8 mouse cellular contexts compared by ENCODE assay signal in genomic region chr8:87662811-87663341, GRCm38 (mm10).
DNase-seq lines count a peak whose midpoint lies in the region; ATAC-seq and TF ChIP-seq lines count a peak whose summit lies in the region.

No protein-coding gene starts in this region.

- peak overlapping the region; percentile 29 for H3K4me3 ChIP-seq in liver, embryonic 11.5 days (ENCODE audit: low read depth, low read length)
- H3K4me3 ChIP-seq in hindbrain, embryonic 14.5 days (replicated peaks; ENCODE audit: low read length) = peak overlapping the region; percentile 13
- H3K4me3 ChIP-seq in midbrain, embryonic 13.5 days (replicated peaks) = peak overlapping the region; percentile 24

- H3K9me3 ChIP-seq in liver, embryonic 11.5 days (ENCODE audit: control insufficient read depth, low read length) = no peaks in the 10 kb centered on the region
- no peaks in the 10 kb centered on the region for H3K9me3 ChIP-seq in hindbrain, embryonic 14.5 days (ENCODE audit: control insufficient read depth, low read length)
- H3K9me3 ChIP-seq in midbrain, embryonic 13.5 days = no peaks in the 10 kb centered on the region

- no peak for TF ChIP-seq CTCF in brain, embryonic 14.5 days (IDR thresholded peaks at IDR 0.05; ENCODE audit: borderline replicate concordance, extremely low read depth, insufficient read depth, insufficient read length)

- H3K4me2 ChIP-seq in liver, embryonic 11.5 days = peak overlapping the region; percentile 60
- peak overlapping the region; percentile 49 for H3K4me2 ChIP-seq in hindbrain, embryonic 14.5 days (replicated peaks)
- peak overlapping the region; percentile 53 for H3K4me2 ChIP-seq in midbrain, embryonic 13.5 days (replicated peaks)

- H3K27ac ChIP-seq in liver, embryonic 11.5 days (ENCODE audit: low read depth, low read length) = no peak overlapping the region
- H3K27ac ChIP-seq in hindbrain, embryonic 14.5 days = peak overlapping the region; percentile 82
- peak overlapping the region; percentile 89 for H3K27ac ChIP-seq in midbrain, embryonic 13.5 days

- no peaks in the 10 kb centered on the region for H3K36me3 ChIP-seq in liver, embryonic 11.5 days (ENCODE audit: control insufficient read depth, insufficient read depth, low read length)
- H3K36me3 ChIP-seq in hindbrain, embryonic 14.5 days (replicated peaks; ENCODE audit: control insufficient read depth, insufficient read depth) = no peaks in the 10 kb centered on the region
- no peaks in the 10 kb centered on the region for H3K36me3 ChIP-seq in midbrain, embryonic 13.5 days

- WGBS in liver, embryonic 11.5 days = 3% methylated on average over 25 of the region's 25 CpGs
- 3% methylated on average over 25 of the region's 25 CpGs for WGBS in hindbrain, embryonic 14.5 days
- 3% methylated on average over 25 of the region's 25 CpGs for WGBS in midbrain, embryonic 13.5 days

- peaks cover 49% of the 10 kb centered on the region for H3K27me3 ChIP-seq in liver, embryonic 11.5 days (replicated peaks; ENCODE audit: control insufficient read depth, insufficient read depth, low read length)
- no peaks in the 10 kb centered on the region for H3K27me3 ChIP-seq in hindbrain, embryonic 14.5 days (ENCODE audit: control insufficient read depth, insufficient read depth, low read length)
- peaks cover 11% of the 10 kb centered on the region; the same call in 1 of the 2 replicates for H3K27me3 ChIP-seq in midbrain, embryonic 13.5 days

- DNase-seq in liver, embryonic 11.5 days (ENCODE audit: low spot score) = peak; percentile 48
- DNase-seq in liver = no peak
- peak; percentile 84 for DNase-seq in brain, embryonic 14.5 days (ENCODE audit: low read depth)
- peak; percentile 39 for DNase-seq in gastrocnemius, adult 18-20 months (ENCODE audit: low spot score)
- DNase-seq in hindbrain, embryonic 14.5 days (ENCODE audit: low spot score) = no peak
- DNase-seq in urinary bladder, postnatal 36 days (ENCODE audit: low spot score in 2 of 2) = peak; percentile 20 to 25
- DNase-seq in left cerebral cortex, adult 11 months (ENCODE audit: low spot score) = no peak

- H3K9ac ChIP-seq in liver, embryonic 11.5 days (ENCODE audit: low read depth, low read length) = no peak overlapping the region
- peak overlapping the region; percentile 52 for H3K9ac ChIP-seq in hindbrain, embryonic 14.5 days
- H3K9ac ChIP-seq in midbrain, embryonic 13.5 days (replicated peaks) = peak overlapping the region; percentile 60

- 0 out of 2 replicates have a peak, but pooled peaks have one; percentile 22 for ATAC-seq in liver, embryonic 11.5 days (replicated peaks; ENCODE audit: low FRiP score)
- ATAC-seq in hindbrain, embryonic 14.5 days (ENCODE audit: low FRiP score) = peak; percentile 32
- peak; percentile 49 for ATAC-seq in midbrain, embryonic 13.5 days

- TF ChIP-seq POLR2A in brain, embryonic 14.5 days (IDR thresholded peaks at IDR 0.05; ENCODE audit: borderline replicate concordance, extremely low read depth, insufficient read depth, insufficient read length, poor library complexity, severe bottlenecking) = no peak

- peaks cover 10% of the 10 kb centered on the region for H3K4me1 ChIP-seq in liver, embryonic 11.5 days (replicated peaks; ENCODE audit: control insufficient read depth, insufficient read depth, low read length)
- H3K4me1 ChIP-seq in hindbrain, embryonic 14.5 days (replicated peaks; ENCODE audit: control insufficient read depth, insufficient read depth, low read length) = peaks cover 60% of the 10 kb centered on the region
- H3K4me1 ChIP-seq in midbrain, embryonic 13.5 days (replicated peaks) = peaks cover 61% of the 10 kb centered on the region

Comparison
In these comparisons a context has a peak if more than half of its experiments do, and no peak if none do; other contexts are left out.
1. DNase-seq: peak in liver, embryonic 11.5 days (single experiment), brain, embryonic 14.5 days (single experiment), gastrocnemius, adult 18-20 months (single experiment) and urinary bladder, postnatal 36 days (2 of 2); none in liver (single experiment), hindbrain, embryonic 14.5 days (single experiment) and left cerebral cortex, adult 11 months (single experiment).
2. Peak in every context shown above with its lines, with median percentiles within 50 percentile points of each other: ATAC-seq, H3K4me2 ChIP-seq and H3K4me3 ChIP-seq.